Mouse (Mus musculus) cortical plate, adult 2 months (tissue): ENCODE data around the gene Emilin3.

Experiments used
- CTCF ChIP-seq: fragments of 200-500 bp; IDR thresholded peaks from 2 replicates; pipeline ENCODE4 v1.5.1; 2011; ENCODE audit warnings: mild to moderate bottlenecking, control low read depth, low read length; ENCODE audit not compliant: insufficient read depth; ENCODE audit errors: extremely low read depth
- POLR2A ChIP-seq: fragments of 200-500 bp; IDR thresholded peaks from 2 replicates; pipeline ENCODE4 v1.6.1; 2011; ENCODE audit warnings: mild to moderate bottlenecking, low read length, control low read depth; ENCODE audit not compliant: insufficient read depth; ENCODE audit errors: extremely low read depth

DNA sequence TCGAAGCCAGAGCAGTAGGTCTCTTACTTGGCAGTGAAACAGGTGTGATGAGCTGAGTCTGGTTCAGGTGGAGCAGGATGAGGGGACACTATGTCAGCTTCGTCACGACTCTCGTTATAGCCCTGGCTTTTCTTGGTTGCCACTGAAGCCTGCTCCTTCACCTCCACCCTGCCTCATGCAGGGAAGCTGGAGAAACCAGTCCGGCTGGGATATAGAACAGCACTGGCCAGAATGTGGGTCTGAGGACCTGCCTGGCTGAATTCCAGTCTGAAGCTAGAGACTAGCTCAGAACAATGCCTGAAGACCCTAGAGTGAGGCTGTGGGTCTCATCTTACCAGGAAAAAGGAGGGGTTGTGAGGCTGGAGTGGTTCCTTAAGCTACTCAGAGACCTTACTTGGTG is 21.1 kb downstream of the Emilin3 start:
- no peak for TF ChIP-seq POLR2A
- TF ChIP-seq CTCF, result no peak
